Mouse (Mus musculus): ENCODE measurements around the gene Rpusd1. TPM values are rescaled to one million over a fixed set of nuclear protein-coding genes. Genes with fewer than 3 reads are reported as not detected.

The Rpusd1 gene
- 17.2 and 18.0 TPM in 2 replicates for polyA plus RNA-seq (2014; fragmentation: Nextera tagmentation; extraction: Ambion mirVana)

- WGBS = 1% methylated on average over 37 of the region's 37 CpGs
- no peaks in the 10 kb centered on the region for H3K27me3 ChIP-seq (ENCODE audit: control insufficient read depth, insufficient read depth, low read length)
- peak within 1 kb of the TSS; percentile 86 for H3K4me2 ChIP-seq (replicated peaks; ENCODE audit: low read depth, low read length)
- no peaks in the 10 kb centered on the region for H3K36me3 ChIP-seq (ENCODE audit: control insufficient read depth, insufficient read depth, low read length)
- H3K4me3 ChIP-seq (ENCODE audit: low read depth, low read length) = peak within 1 kb of the TSS; percentile 62
- peak; percentile 98 for ATAC-seq (ENCODE audit: low FRiP score)
- peak within 1 kb of the TSS; percentile 74 for H3K9ac ChIP-seq (ENCODE audit: low read depth, low read length)
- no peaks in the 10 kb centered on the region for H3K9me3 ChIP-seq (ENCODE audit: control insufficient read depth, low read length)
- peak within 1 kb of the TSS; percentile 6; the same call in 1 of the 2 replicates for H3K27ac ChIP-seq (ENCODE audit: low read depth, low read length)
- DNase-seq (ENCODE audit: low spot score) = peak; percentile 100
- peaks cover 15% of the 10 kb centered on the region for H3K4me1 ChIP-seq (replicated peaks; ENCODE audit: control insufficient read depth, insufficient read depth, low read length)
Measured at GRCm38 (mm10) chr17:25727265-25728008, at the start of gene Rpusd1, which contains the start of gene Chtf18. Gene Rpusd1, plus strand, starts transcription at chr17:25727670. Gene Chtf18, minus strand, starts transcription at chr17:25727419.

- H3K4me2 ChIP-seq (replicated peaks; ENCODE audit: low read depth, low read length) = no peak overlapping the region
- no peaks in the 10 kb centered on the region for H3K27me3 ChIP-seq (ENCODE audit: control insufficient read depth, insufficient read depth, low read length)
- H3K9ac ChIP-seq (ENCODE audit: low read depth, low read length) = no peak overlapping the region
- 61% methylated on average over 6 of the region's 6 CpGs for WGBS
- H3K4me1 ChIP-seq (replicated peaks; ENCODE audit: control insufficient read depth, insufficient read depth, low read length) = peaks cover 8% of the 10 kb centered on the region; the same call in 1 of the 2 replicates
- H3K9me3 ChIP-seq (ENCODE audit: control insufficient read depth, low read length) = no peaks in the 10 kb centered on the region
- no peak for ATAC-seq (ENCODE audit: low FRiP score)
- DNase-seq (ENCODE audit: low spot score) = no peak
- no peaks in the 10 kb centered on the region for H3K36me3 ChIP-seq (ENCODE audit: control insufficient read depth, insufficient read depth, low read length)
- no peak overlapping the region for H3K4me3 ChIP-seq (ENCODE audit: low read depth, low read length)
- no peak overlapping the region; the same call in 1 of the 2 replicates for H3K27ac ChIP-seq (ENCODE audit: low read depth, low read length)
Measured at GRCm38 (mm10) chr17:25677969-25678368, 49.5 kb upstream of the Rpusd1 start.

GRCm38 (mm10) chr17:25679818-25680217 lies 47.7 kb upstream of the Rpusd1 start:
- Histone ChIP-seq H3K4me3 (ENCODE audit: low read depth, low read length) (no peak overlapping the region), H3K27me3 (ENCODE audit: control insufficient read depth, insufficient read depth, low read length) (no peaks in the 10 kb centered on the region), H3K27ac (ENCODE audit: low read depth, low read length) (0 out of 2 replicates have a peak overlapping the region, but pooled peaks have one; percentile 13), H3K9ac (ENCODE audit: low read depth, low read length) (no peak overlapping the region), H3K4me1 (replicated peaks; ENCODE audit: control insufficient read depth, insufficient read depth, low read length) (peaks cover 8% of the 10 kb centered on the region; the same call in 1 of the 2 replicates), H3K4me2 (replicated peaks; ENCODE audit: low read depth, low read length) (peak overlapping the region; percentile 17; the same call in 1 of the 2 replicates), H3K36me3 (ENCODE audit: control insufficient read depth, insufficient read depth, low read length) (no peaks in the 10 kb centered on the region), H3K9me3 (ENCODE audit: control insufficient read depth, low read length) (no peaks in the 10 kb centered on the region)
- ATAC-seq (ENCODE audit: low FRiP score) (peak; percentile 47; the same call in 1 of the 2 replicates), DNase-seq (ENCODE audit: low spot score) (no peak)
- WGBS = 12% methylated on average over 5 of the region's 5 CpGs

- no peak overlapping the region for H3K9ac ChIP-seq (ENCODE audit: low read depth, low read length)
- 75% methylated on average over 4 of the region's 4 CpGs for WGBS
- no peak overlapping the region for H3K4me2 ChIP-seq (replicated peaks; ENCODE audit: low read depth, low read length)
- no peaks in the 10 kb centered on the region for H3K9me3 ChIP-seq (ENCODE audit: control insufficient read depth, low read length)
- no peak overlapping the region for H3K27ac ChIP-seq (ENCODE audit: low read depth, low read length)
- peaks cover 8% of the 10 kb centered on the region; the same call in 1 of the 2 replicates for H3K4me1 ChIP-seq (replicated peaks; ENCODE audit: control insufficient read depth, insufficient read depth, low read length)
- DNase-seq (ENCODE audit: low spot score) (no peak), ATAC-seq (ENCODE audit: low FRiP score) (no peak)
- H3K36me3 ChIP-seq (ENCODE audit: control insufficient read depth, insufficient read depth, low read length) = no peaks in the 10 kb centered on the region
- H3K4me3 ChIP-seq (ENCODE audit: low read depth, low read length) = no peak overlapping the region
- H3K27me3 ChIP-seq (ENCODE audit: control insufficient read depth, insufficient read depth, low read length) = no peaks in the 10 kb centered on the region
Measured at GRCm38 (mm10) chr17:25681636-25682035, 45.8 kb upstream of the Rpusd1 start.

GRCm38 (mm10) chr17:25686323-25686722 lies 41.1 kb upstream of the Rpusd1 start:
- ATAC-seq (ENCODE audit: low FRiP score) = no peak
- WGBS = 54% methylated on average over 7 of the region's 7 CpGs
- no peaks in the 10 kb centered on the region for H3K27me3 ChIP-seq (ENCODE audit: control insufficient read depth, insufficient read depth, low read length)
- no peak overlapping the region for H3K4me3 ChIP-seq (ENCODE audit: low read depth, low read length)
- no peaks in the 10 kb centered on the region for H3K36me3 ChIP-seq (ENCODE audit: control insufficient read depth, insufficient read depth, low read length)
- H3K4me2 ChIP-seq (replicated peaks; ENCODE audit: low read depth, low read length) = no peak overlapping the region
- peak; percentile 57 for DNase-seq (ENCODE audit: low spot score)
- H3K9ac ChIP-seq (ENCODE audit: low read depth, low read length) = no peak overlapping the region
- no peak overlapping the region for H3K27ac ChIP-seq (ENCODE audit: low read depth, low read length)
- no peaks in the 10 kb centered on the region for H3K4me1 ChIP-seq (replicated peaks; ENCODE audit: control insufficient read depth, insufficient read depth, low read length)
- no peaks in the 10 kb centered on the region for H3K9me3 ChIP-seq (ENCODE audit: control insufficient read depth, low read length)

- Histone ChIP-seq H3K27ac (ENCODE audit: low read depth, low read length) (no peak overlapping the region), H3K4me2 (replicated peaks; ENCODE audit: low read depth, low read length) (no peak overlapping the region), H3K9me3 (ENCODE audit: control insufficient read depth, low read length) (no peaks in the 10 kb centered on the region), H3K4me3 (ENCODE audit: low read depth, low read length) (no peak overlapping the region), H3K27me3 (ENCODE audit: control insufficient read depth, insufficient read depth, low read length) (no peaks in the 10 kb centered on the region), H3K9ac (ENCODE audit: low read depth, low read length) (no peak overlapping the region), H3K36me3 (ENCODE audit: control insufficient read depth, insufficient read depth, low read length) (no peaks in the 10 kb centered on the region), H3K4me1 (replicated peaks; ENCODE audit: control insufficient read depth, insufficient read depth, low read length) (no peaks in the 10 kb centered on the region)
- ATAC-seq (ENCODE audit: low FRiP score) (no peak), DNase-seq (ENCODE audit: low spot score) (no peak)
- WGBS = 80% methylated on average over 4 of the region's 4 CpGs
Measured at GRCm38 (mm10) chr17:25688922-25689321, 38.5 kb upstream of the Rpusd1 start.

GRCm38 (mm10) chr17:25696263-25696662 lies 31.2 kb upstream of the Rpusd1 start:
- Histone ChIP-seq H3K4me1 (replicated peaks; ENCODE audit: control insufficient read depth, insufficient read depth, low read length) (0 out of 2 replicates have a peak, but pooled peaks cover 3% of the 10 kb centered on the region), H3K4me2 (replicated peaks; ENCODE audit: low read depth, low read length) (no peak overlapping the region), H3K4me3 (ENCODE audit: low read depth, low read length) (no peak overlapping the region), H3K9ac (ENCODE audit: low read depth, low read length) (0 out of 2 replicates have a peak overlapping the region, but pooled peaks have one; percentile 27), H3K27me3 (ENCODE audit: control insufficient read depth, insufficient read depth, low read length) (no peaks in the 10 kb centered on the region), H3K27ac (ENCODE audit: low read depth, low read length) (no peak overlapping the region), H3K9me3 (ENCODE audit: control insufficient read depth, low read length) (no peaks in the 10 kb centered on the region), H3K36me3 (ENCODE audit: control insufficient read depth, insufficient read depth, low read length) (no peaks in the 10 kb centered on the region)
- ATAC-seq (ENCODE audit: low FRiP score) (no peak), DNase-seq (ENCODE audit: low spot score) (no peak)
- WGBS = 33% methylated on average over 1 of the region's 1 CpGs

- Histone ChIP-seq H3K9me3 (ENCODE audit: control insufficient read depth, low read length) (no peaks in the 10 kb centered on the region), H3K4me3 (ENCODE audit: low read depth, low read length) (no peak overlapping the region), H3K4me2 (replicated peaks; ENCODE audit: low read depth, low read length) (no peak overlapping the region), H3K27ac (ENCODE audit: low read depth, low read length) (no peak overlapping the region), H3K9ac (ENCODE audit: low read depth, low read length) (no peak overlapping the region), H3K27me3 (ENCODE audit: control insufficient read depth, insufficient read depth, low read length) (no peaks in the 10 kb centered on the region), H3K36me3 (ENCODE audit: control insufficient read depth, insufficient read depth, low read length) (no peaks in the 10 kb centered on the region), H3K4me1 (replicated peaks; ENCODE audit: control insufficient read depth, insufficient read depth, low read length) (0 out of 2 replicates have a peak, but pooled peaks cover 3% of the 10 kb centered on the region)
- ATAC-seq (ENCODE audit: low FRiP score) = no peak
- peak; percentile 91 for DNase-seq (ENCODE audit: low spot score)
- WGBS = 13% methylated on average over 7 of the region's 7 CpGs
Measured at GRCm38 (mm10) chr17:25698446-25698845, 29.0 kb upstream of the Rpusd1 start.

Measured in hindbrain, embryonic 11.5 days (tissue).